Mouse (Mus musculus): Measurements from ENCODE around the gene Hoxa3. TPM values are rescaled to one million over a fixed set of nuclear protein-coding genes. Genes with fewer than 3 reads are reported as not detected.
A peak's percentile ranks its signal among the peaks of the same experiment; 100 is the strongest.

Gene Hoxa3
- polyA plus RNA-seq, 2 experiments = 3.4 to 12.0 TPM

DNA sequence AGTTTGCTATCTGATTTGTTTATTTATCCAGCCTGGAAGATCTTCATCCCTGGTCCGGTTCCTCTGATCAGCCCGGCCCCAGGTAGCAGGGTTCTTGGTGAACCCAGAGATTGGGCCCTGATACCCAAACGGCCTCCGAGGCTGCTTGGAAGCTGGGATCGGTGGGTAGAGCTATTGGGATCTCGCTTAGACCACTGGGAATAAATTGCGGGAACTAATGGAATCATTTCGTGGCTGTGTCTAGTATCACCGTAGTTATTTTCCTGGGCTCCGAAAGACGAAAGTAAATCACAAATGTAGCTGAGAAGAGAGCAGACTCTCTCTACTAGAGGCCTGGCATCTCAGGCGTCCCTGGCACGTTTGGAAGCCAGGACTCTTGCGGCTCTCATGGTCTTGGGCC is 7.9 kb downstream of the Hoxa3 start:
- H3K4me1 ChIP-seq (ENCODE audit: control insufficient read depth, insufficient read depth, low read length) = peaks cover 59% of the 10 kb centered on the region
- H3K27me3 ChIP-seq (ENCODE audit: control insufficient read depth, insufficient read depth, low read length) = peaks cover 29% of the 10 kb centered on the region
- 26% methylated on average over 14 of the region's 14 CpGs for WGBS
- H3K36me3 ChIP-seq (ENCODE audit: control insufficient read depth, insufficient read depth, low read length) = peaks cover 39% of the 10 kb centered on the region
- H3K4me2 ChIP-seq (replicated peaks; ENCODE audit: low read depth, low read length, severe bottlenecking) = peak overlapping the region; percentile 91
- H3K9ac ChIP-seq (ENCODE audit: low read depth, low read length, severe bottlenecking) = 0 out of 2 replicates have a peak overlapping the region, but pooled peaks have one; percentile 25
- DNase-seq (ENCODE audit: low spot score) (no peak), ATAC-seq (ENCODE audit: low FRiP score, low read depth) (no peak)
- H3K27ac ChIP-seq (replicated peaks; ENCODE audit: low read depth, low read length) = 0 out of 2 replicates have a peak overlapping the region, but pooled peaks have one; percentile 38
- H3K9me3 ChIP-seq (ENCODE audit: control insufficient read depth, low read length) = no peaks in the 10 kb centered on the region
- no peak for TF ChIP-seq POLR2A (IDR thresholded peaks at IDR 0.05; ENCODE audit: borderline replicate concordance, extremely low read depth, insufficient read depth, insufficient read length)
- peak overlapping the region; percentile 46 for H3K4me3 ChIP-seq (replicated peaks; ENCODE audit: low read length)

DNA sequence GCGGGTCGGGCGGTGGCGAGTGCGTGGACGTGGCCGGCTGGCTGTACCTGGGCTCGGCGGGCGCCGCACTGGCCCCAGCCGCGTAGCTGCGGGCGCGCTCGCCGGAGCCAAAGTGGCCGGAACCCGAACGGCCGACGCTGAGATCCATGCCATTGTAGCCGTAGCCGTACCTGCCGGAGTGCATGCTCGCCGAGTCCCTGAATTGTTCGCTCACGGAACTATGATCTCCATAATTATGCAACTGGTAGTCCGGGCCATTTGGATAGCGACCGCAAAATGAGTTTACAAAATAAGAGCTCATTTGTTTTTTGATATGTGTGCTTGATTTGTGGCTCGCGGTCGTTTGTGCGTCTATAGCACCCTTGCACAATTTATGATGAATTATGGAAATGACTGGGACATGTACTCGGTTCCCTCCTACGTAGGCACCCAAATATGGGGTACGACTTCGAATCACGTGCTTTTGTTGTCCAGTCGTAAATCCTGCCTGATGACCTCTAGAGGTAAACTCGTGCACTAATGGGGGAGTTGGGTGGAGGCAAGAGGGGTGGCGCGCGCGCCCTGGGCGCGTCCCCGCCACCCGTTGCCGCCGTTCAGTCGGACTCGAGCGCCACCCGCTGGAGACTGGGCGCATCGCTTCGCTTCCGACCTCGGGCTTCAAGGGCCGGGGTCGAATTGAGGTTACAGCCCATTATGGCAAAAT is 8.9 kb downstream of the Hoxa3 start, which contains the start of gene Hoxa5:
Gene Hoxa5, minus strand, starts transcription at position 538 of the 703 bp plus-strand sequence.
- H3K4me1 ChIP-seq (ENCODE audit: control insufficient read depth, insufficient read depth, low read length) = peaks cover 52% of the 10 kb centered on the region
- DNase-seq (ENCODE audit: low spot score) = peak; percentile 74
- WGBS = 4% methylated on average over 65 of the region's 65 CpGs
- H3K27me3 ChIP-seq (ENCODE audit: control insufficient read depth, insufficient read depth, low read length) = peaks cover 33% of the 10 kb centered on the region
- 0 out of 2 replicates have a peak within 1 kb of the TSS, but pooled peaks have one; percentile 38 for H3K27ac ChIP-seq (replicated peaks; ENCODE audit: low read depth, low read length)
- H3K4me2 ChIP-seq (replicated peaks; ENCODE audit: low read depth, low read length, severe bottlenecking) = peak within 1 kb of the TSS; percentile 91
- H3K9ac ChIP-seq (ENCODE audit: low read depth, low read length, severe bottlenecking) = peak within 1 kb of the TSS; percentile 56
- 0 out of 2 replicates have a peak, but pooled peaks have one; percentile 23 for ATAC-seq (ENCODE audit: low FRiP score, low read depth)
- no peak for TF ChIP-seq POLR2A (IDR thresholded peaks at IDR 0.05; ENCODE audit: borderline replicate concordance, extremely low read depth, insufficient read depth, insufficient read length)
- H3K36me3 ChIP-seq (ENCODE audit: control insufficient read depth, insufficient read depth, low read length) = peaks cover 39% of the 10 kb centered on the region
- peak within 1 kb of the TSS; percentile 46 for H3K4me3 ChIP-seq (replicated peaks; ENCODE audit: low read length)
- H3K9me3 ChIP-seq (ENCODE audit: control insufficient read depth, low read length) = no peaks in the 10 kb centered on the region

DNA sequence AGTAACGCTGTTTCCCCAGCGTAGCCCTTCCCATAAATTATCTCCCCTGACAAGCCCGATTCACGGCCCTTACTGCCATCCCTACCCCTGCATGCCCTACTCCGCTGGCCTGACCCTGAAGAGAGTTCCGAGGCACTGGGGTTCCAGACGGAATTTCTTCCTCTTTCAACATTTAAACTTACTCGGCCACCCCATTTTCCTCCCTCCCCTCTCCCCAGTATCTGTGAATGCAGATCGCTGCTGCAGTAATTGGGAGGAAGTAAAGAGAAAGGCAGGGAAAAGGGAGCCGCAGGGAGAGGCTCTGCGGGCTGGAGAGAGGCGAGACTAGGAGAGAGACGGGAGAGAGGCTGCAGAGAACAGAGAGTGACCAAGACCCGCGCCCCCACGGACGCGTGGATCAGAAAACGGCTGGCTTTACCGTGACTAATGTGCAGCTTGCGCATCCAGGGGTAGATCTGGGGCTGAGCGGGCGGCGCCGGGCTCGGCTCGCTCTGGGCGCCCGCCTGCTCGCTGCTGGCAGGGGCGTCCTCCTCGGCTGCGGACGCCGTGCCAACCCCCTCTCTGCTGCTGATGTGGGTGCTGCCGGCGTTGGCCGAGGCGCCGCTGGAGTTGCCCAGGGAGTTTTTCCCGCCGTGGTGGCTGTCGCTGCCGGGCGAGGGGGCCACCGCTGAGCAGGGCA is 9.6 kb downstream of the Hoxa3 start:
- no peak for TF ChIP-seq POLR2A (IDR thresholded peaks at IDR 0.05; ENCODE audit: borderline replicate concordance, extremely low read depth, insufficient read depth, insufficient read length)
- peak overlapping the region; percentile 46 for H3K4me3 ChIP-seq (replicated peaks; ENCODE audit: low read length)
- ATAC-seq (ENCODE audit: low FRiP score, low read depth) (no peak), DNase-seq (ENCODE audit: low spot score) (no peak)
- H3K9me3 ChIP-seq (ENCODE audit: control insufficient read depth, low read length) = no peaks in the 10 kb centered on the region
- H3K4me2 ChIP-seq (replicated peaks; ENCODE audit: low read depth, low read length, severe bottlenecking) = peak overlapping the region; percentile 91
- peaks cover 38% of the 10 kb centered on the region for H3K27me3 ChIP-seq (ENCODE audit: control insufficient read depth, insufficient read depth, low read length)
- H3K27ac ChIP-seq (replicated peaks; ENCODE audit: low read depth, low read length) = no peak overlapping the region
- peaks cover 39% of the 10 kb centered on the region for H3K36me3 ChIP-seq (ENCODE audit: control insufficient read depth, insufficient read depth, low read length)
- 7% methylated on average over 37 of the region's 46 CpGs for WGBS
- peaks cover 46% of the 10 kb centered on the region for H3K4me1 ChIP-seq (ENCODE audit: control insufficient read depth, insufficient read depth, low read length)
- H3K9ac ChIP-seq (ENCODE audit: low read depth, low read length, severe bottlenecking) = peak overlapping the region; percentile 56

DNA sequence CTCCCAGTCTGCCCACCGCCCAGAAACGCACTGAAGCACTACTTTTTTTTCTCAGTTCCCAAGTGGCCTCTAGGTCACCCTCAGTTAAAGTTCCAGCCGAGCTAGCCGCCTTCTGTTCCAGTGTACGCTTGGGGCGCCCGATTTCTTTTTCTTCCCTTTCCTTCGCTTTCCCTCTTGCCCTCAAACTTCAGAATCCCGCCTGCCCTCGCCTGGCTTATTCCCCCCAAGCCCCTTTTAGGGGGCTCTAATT is 10.1 kb downstream of the Hoxa3 start:
- no peak for DNase-seq (ENCODE audit: low spot score)
- Histone ChIP-seq H3K36me3 (ENCODE audit: control insufficient read depth, insufficient read depth, low read length) (peaks cover 39% of the 10 kb centered on the region), H3K4me1 (ENCODE audit: control insufficient read depth, insufficient read depth, low read length) (peaks cover 41% of the 10 kb centered on the region), H3K4me2 (replicated peaks; ENCODE audit: low read depth, low read length, severe bottlenecking) (peak overlapping the region; percentile 91), H3K9ac (ENCODE audit: low read depth, low read length, severe bottlenecking) (peak overlapping the region; percentile 56; the same call in 1 of the 2 replicates), H3K27me3 (ENCODE audit: control insufficient read depth, insufficient read depth, low read length) (peaks cover 41% of the 10 kb centered on the region), H3K9me3 (ENCODE audit: control insufficient read depth, low read length) (no peaks in the 10 kb centered on the region), H3K4me3 (replicated peaks; ENCODE audit: low read length) (peak overlapping the region; percentile 46), H3K27ac (replicated peaks; ENCODE audit: low read depth, low read length) (no peak overlapping the region)
- TF ChIP-seq POLR2A (IDR thresholded peaks at IDR 0.05; ENCODE audit: borderline replicate concordance, extremely low read depth, insufficient read depth, insufficient read length) = no peak
- WGBS = 14% methylated on average over 10 of the region's 10 CpGs
- no peak for ATAC-seq (ENCODE audit: low FRiP score, low read depth)

DNA sequence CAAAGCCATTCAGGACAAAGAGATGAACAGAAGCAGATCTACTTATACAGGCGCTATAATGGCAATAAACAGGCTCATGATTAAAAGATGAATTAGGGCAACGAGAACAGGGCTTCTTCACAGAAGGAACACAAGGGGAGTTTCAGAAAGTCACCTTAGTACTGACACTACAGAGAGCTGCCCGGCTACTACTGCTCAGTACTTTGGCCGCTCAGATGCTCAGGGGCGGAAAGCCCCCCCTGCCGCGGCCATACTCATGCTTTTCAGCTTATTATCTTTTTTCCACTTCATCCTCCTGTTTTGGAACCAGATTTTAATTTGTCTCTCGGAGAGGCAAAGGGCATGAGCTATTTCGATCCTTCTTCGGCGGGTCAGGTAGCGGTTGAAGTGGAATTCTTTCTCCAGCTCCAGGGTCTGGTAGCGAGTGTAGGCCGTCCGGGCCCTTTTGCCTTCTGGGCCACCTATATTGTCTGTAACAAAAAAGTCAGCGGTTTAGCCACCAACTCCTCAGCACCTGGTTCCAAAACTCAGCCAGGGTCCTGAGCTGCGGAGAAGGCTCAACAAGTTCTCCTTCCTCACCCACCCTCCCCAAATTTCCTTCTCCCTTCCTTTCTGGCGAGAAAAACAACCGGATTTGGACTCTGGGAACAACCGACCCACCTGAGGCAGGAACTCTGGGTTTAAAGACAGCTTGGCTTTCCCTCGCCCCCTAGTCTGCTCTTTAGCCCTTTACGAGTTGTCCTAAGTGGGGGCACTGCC is 10.6 kb downstream of the Hoxa3 start:
- Histone ChIP-seq H3K36me3 (ENCODE audit: control insufficient read depth, insufficient read depth, low read length) (peaks cover 39% of the 10 kb centered on the region), H3K4me3 (replicated peaks; ENCODE audit: low read length) (peak overlapping the region; percentile 46), H3K27me3 (ENCODE audit: control insufficient read depth, insufficient read depth, low read length) (peaks cover 46% of the 10 kb centered on the region), H3K4me2 (replicated peaks; ENCODE audit: low read depth, low read length, severe bottlenecking) (peak overlapping the region; percentile 91), H3K27ac (replicated peaks; ENCODE audit: low read depth, low read length) (no peak overlapping the region), H3K9ac (ENCODE audit: low read depth, low read length, severe bottlenecking) (0 out of 2 replicates have a peak overlapping the region, but pooled peaks have one; percentile 56), H3K9me3 (ENCODE audit: control insufficient read depth, low read length) (no peaks in the 10 kb centered on the region), H3K4me1 (ENCODE audit: control insufficient read depth, insufficient read depth, low read length) (peaks cover 40% of the 10 kb centered on the region)
- DNase-seq (ENCODE audit: low spot score) (no peak), ATAC-seq (ENCODE audit: low FRiP score, low read depth) (no peak)
- TF ChIP-seq POLR2A (IDR thresholded peaks at IDR 0.05; ENCODE audit: borderline replicate concordance, extremely low read depth, insufficient read depth, insufficient read length) = no peak
- 43% methylated on average over 22 of the region's 22 CpGs for WGBS
